Mouse (Mus musculus) MEL (cell line): ENCODE results near the gene Trim14. TPM values are rescaled to one million over a fixed set of nuclear protein-coding genes. Genes with fewer than 3 reads are reported as not detected.

Source experiments
- DNase-seq: peaks from one replicate; pipeline ENCODE4 v3.0.0; 2011; ENCODE audit warnings: low read depth, low spot score
- H3K27ac ChIP-seq: 2 replicates; pipeline ENCODE4 v1.5.1; 2012; ENCODE audit warnings: low read depth, mild to moderate bottlenecking, control low read depth, low read length, moderate library complexity; ENCODE audit not compliant: control insufficient read depth
- H3K27me3 ChIP-seq, 2 experiments: fragments of 150-350 bp in 1 of 2; sonication (generic) in 1 of 2; 2 replicates each; pipeline ENCODE4 v1.6.1; 2012; ENCODE audit warnings: low read length in 2 of 2, mild to moderate bottlenecking in 2 of 2, improper control_type of control experiment in 1 of 2, moderate library complexity in 1 of 2; ENCODE audit not compliant: insufficient read depth in 2 of 2, control insufficient read depth in 1 of 2
- H3K36me3 ChIP-seq, 2 experiments: 2 replicates each; pipeline ENCODE4 v1.6.1; 2012 to 2014; ENCODE audit warnings: low read length in 2 of 2, improper control_type of control experiment in 1 of 2, inconsistent platforms in 1 of 2, mild to moderate bottlenecking in 1 of 2; ENCODE audit not compliant: insufficient read depth in 2 of 2, control insufficient read depth in 1 of 2
- H3K4me1 ChIP-seq, 2 experiments: fragments of 150-350 bp in 1 of 2; sonication (generic) in 1 of 2; 2 replicates each; pipeline ENCODE4 v1.6.1; 2012; ENCODE audit warnings: low read length in 2 of 2, improper control_type of control experiment in 1 of 2, mild to moderate bottlenecking in 1 of 2; ENCODE audit not compliant: insufficient read depth in 2 of 2, control insufficient read depth in 1 of 2
- H3K4me3 ChIP-seq, 2 experiments: fragments of 150-350 bp in 1 of 2; sonication (generic) in 1 of 2; 2 replicates each; pipeline ENCODE4 v1.5.1; 2012; ENCODE audit warnings: low read depth in 2 of 2, low read length in 2 of 2, mild to moderate bottlenecking in 2 of 2, moderate library complexity in 2 of 2, control low read depth in 1 of 2, improper control_type of control experiment in 1 of 2; ENCODE audit not compliant: control insufficient read depth in 1 of 2, insufficient read depth in 1 of 2
- H3K79me2 ChIP-seq: 2 replicates; pipeline ENCODE4 v1.6.1; 2012; ENCODE audit warnings: mild to moderate bottlenecking, low read length, moderate library complexity; ENCODE audit not compliant: control insufficient read depth, poor library complexity, insufficient read depth
- H3K9ac ChIP-seq: 2 replicates; pipeline ENCODE4 v1.6.1; 2012; ENCODE audit warnings: low read depth, mild to moderate bottlenecking, control low read depth, low read length, moderate library complexity; ENCODE audit not compliant: control insufficient read depth, poor library complexity, severe bottlenecking
- H3K9me3 ChIP-seq: fragments of 150-350 bp; sonication (generic); replicated peaks from 2 replicates; pipeline ENCODE4 v1.6.1; 2012; ENCODE audit warnings: mild to moderate bottlenecking, low read length, improper control_type of control experiment, moderate library complexity; ENCODE audit not compliant: insufficient read depth
- BHLHE40 ChIP-seq: IDR thresholded peaks from 2 replicates; pipeline ENCODE4 v1.6.1; 2012; ENCODE audit warnings: low read depth, mild to moderate bottlenecking, inconsistent platforms, low read length, improper control_type of control experiment, borderline replicate concordance
- E2F4 ChIP-seq: IDR thresholded peaks from 2 replicates; pipeline ENCODE4 v1.6.1; 2011; ENCODE audit warnings: low read depth, low read length, improper control_type of control experiment, borderline replicate concordance
- ELF1 ChIP-seq: IDR thresholded peaks from 2 replicates; pipeline ENCODE4 v1.6.1; 2014; ENCODE audit warnings: low read depth, mild to moderate bottlenecking, inconsistent platforms, low read length, improper control_type of control experiment, moderate library complexity
- ETS1 ChIP-seq: IDR thresholded peaks from 2 replicates; pipeline ENCODE4 v1.6.1; 2012; ENCODE audit warnings: low read depth, mild to moderate bottlenecking, inconsistent platforms, low read length, improper control_type of control experiment, moderate library complexity
- GABPA ChIP-seq: IDR thresholded peaks from 2 replicates; pipeline ENCODE4 v1.6.1; 2012; ENCODE audit warnings: low read depth, mild to moderate bottlenecking, inconsistent platforms, low read length, improper control_type of control experiment, moderate library complexity
- GATA1 ChIP-seq: IDR thresholded peaks from 2 replicates; pipeline ENCODE4 v1.6.1; 2011; ENCODE audit warnings: low read depth, low read length, improper control_type of control experiment
- HCFC1 ChIP-seq: IDR thresholded peaks from 2 replicates; pipeline ENCODE4 v1.6.1; 2012; ENCODE audit warnings: low read depth, mild to moderate bottlenecking, inconsistent platforms, low read length, improper control_type of control experiment, moderate library complexity
- JUND ChIP-seq: IDR thresholded peaks from 2 replicates; pipeline ENCODE4 v1.6.1; 2011; ENCODE audit warnings: low read depth, mild to moderate bottlenecking, improper control_type of control experiment, low read length
- KAT2A ChIP-seq: conservative IDR thresholded peaks from 2 replicates; pipeline ENCODE4 v1.6.1; 2012; ENCODE audit warnings: low read depth, low read length, improper control_type of control experiment, inconsistent platforms
- MAX ChIP-seq: IDR thresholded peaks from 2 replicates; pipeline ENCODE4 v1.6.1; 2011; ENCODE audit warnings: low read length, improper control_type of control experiment
- MEF2A ChIP-seq: IDR thresholded peaks from 2 replicates; pipeline ENCODE4 v1.6.1; 2014; ENCODE audit warnings: low read depth, mild to moderate bottlenecking, inconsistent platforms, low read length, improper control_type of control experiment; ENCODE audit not compliant: poor library complexity, insufficient replicate concordance, severe bottlenecking; ENCODE audit errors: extremely low read depth
- MXI1 ChIP-seq: IDR thresholded peaks from 2 replicates; pipeline ENCODE4 v1.6.1; 2011; ENCODE audit warnings: mild to moderate bottlenecking, low read depth, low read length, improper control_type of control experiment
- MYC ChIP-seq: IDR thresholded peaks from 2 replicates; pipeline ENCODE4 v1.6.1; 2011; ENCODE audit warnings: low read depth, mild to moderate bottlenecking, low read length, improper control_type of control experiment, moderate library complexity
- NELFE ChIP-seq: IDR thresholded peaks from 2 replicates; pipeline ENCODE4 v1.6.1; 2011; ENCODE audit warnings: low read depth, low read length, improper control_type of control experiment
- NRF1 ChIP-seq: IDR thresholded peaks from 2 replicates; pipeline ENCODE4 v1.6.1; 2014; ENCODE audit warnings: low read depth, mild to moderate bottlenecking, inconsistent platforms, low read length, improper control_type of control experiment, moderate library complexity; ENCODE audit not compliant: poor library complexity, insufficient read depth, severe bottlenecking
- POLR2A ChIP-seq, 2 experiments: IDR thresholded peaks; 2 replicates each; pipeline ENCODE4 v1.6.1; 2011 to 2012; ENCODE audit warnings: low read length in 2 of 2, mild to moderate bottlenecking in 2 of 2, control low read depth in 1 of 2, improper control_type of control experiment in 1 of 2, low read depth in 1 of 2, moderate library complexity in 1 of 2; ENCODE audit not compliant: control insufficient read depth in 1 of 2, insufficient read depth in 1 of 2, poor library complexity in 1 of 2
- POLR2AphosphoS2 ChIP-seq: IDR thresholded peaks from 2 replicates; pipeline ENCODE4 v1.6.1; 2011; ENCODE audit warnings: low read length, improper control_type of control experiment
- SIN3A ChIP-seq: IDR thresholded peaks from 2 replicates; pipeline ENCODE4 v1.6.1; 2012; ENCODE audit warnings: low read length, improper control_type of control experiment, inconsistent platforms
- SMC3 ChIP-seq: IDR thresholded peaks from 2 replicates; pipeline ENCODE4 v1.6.1; 2011; ENCODE audit warnings: low read depth, low read length, improper control_type of control experiment
- TBP ChIP-seq: IDR thresholded peaks from 2 replicates; pipeline ENCODE4 v1.8.0; 2011; ENCODE audit warnings: low read depth, low read length, improper control_type of control experiment
- TCF12 ChIP-seq: IDR thresholded peaks from 2 replicates; pipeline ENCODE4 v1.6.1; 2014; ENCODE audit warnings: low read depth, mild to moderate bottlenecking, inconsistent platforms, low read length, improper control_type of control experiment, moderate library complexity
- UBTF ChIP-seq: IDR thresholded peaks from 2 replicates; pipeline ENCODE4 v1.6.1; 2012; ENCODE audit warnings: low read depth, mild to moderate bottlenecking, inconsistent platforms, low read length, improper control_type of control experiment, moderate library complexity, borderline replicate concordance; ENCODE audit not compliant: insufficient read depth
- USF1 ChIP-seq: IDR thresholded peaks from 2 replicates; pipeline ENCODE4 v1.6.1; 2014; ENCODE audit warnings: low read depth, mild to moderate bottlenecking, inconsistent platforms, low read length, improper control_type of control experiment, moderate library complexity
- USF2 ChIP-seq, 2 experiments: IDR thresholded peaks; 2 replicates each; pipeline ENCODE4 v1.6.1; 2011 to 2012; ENCODE audit warnings: improper control_type of control experiment in 2 of 2, low read length in 2 of 2, borderline replicate concordance in 1 of 2, inconsistent platforms in 1 of 2, low read depth in 1 of 2, mild to moderate bottlenecking in 1 of 2; ENCODE audit not compliant: insufficient read depth in 1 of 2
- ZC3H11A ChIP-seq: IDR thresholded peaks from 2 replicates; pipeline ENCODE4 v1.6.1; 2012; ENCODE audit warnings: low read depth, mild to moderate bottlenecking, inconsistent platforms, low read length, improper control_type of control experiment
- ZKSCAN1 ChIP-seq: IDR thresholded peaks from 2 replicates; pipeline ENCODE4 v1.6.1; 2012; ENCODE audit warnings: low read depth, mild to moderate bottlenecking, inconsistent platforms, low read length, improper control_type of control experiment, moderate library complexity
- ZMIZ1 ChIP-seq: IDR thresholded peaks from 2 replicates; pipeline ENCODE4 v1.6.1; 2012; ENCODE audit warnings: low read depth, mild to moderate bottlenecking, inconsistent platforms, low read length, improper control_type of control experiment, moderate library complexity
- polyA plus RNA-seq, 2 experiments: library from polyadenylated mRNA; stranded (reverse) in 1 of 2; unstranded in 1 of 2; fragments of >175 nt in 1 of 2; fragments of >200 nt in 1 of 2; gene quantifications; 2 replicates each; pipeline versions ENCODE4 v1.2.1 to v1.2.4; 2012; ENCODE audit warnings: low replicate concordance in 2 of 2, low read depth in 1 of 2; ENCODE audit not compliant: insufficient read length in 2 of 2, insufficient read depth in 1 of 2, missing spikeins in 1 of 2
- total RNA-seq: library from RNA; depleted of rRNA; stranded (reverse); fragments of 300-350 nt; gene quantifications from 2 replicates; pipeline ENCODE4 v1.2.3, GENCODE M21; 2012

Trim14 gene
- total and polyA plus RNA-seq, 3 experiments = 1.1 to 5.1 TPM; not detected in 1

GRCm38 (mm10) chr4:46507736-46508460 lies 28.0 kb downstream of the Trim14 start (continued):
- TF ChIP-seq MAX (peak; percentile 33; the same call in 1 of the 2 replicates), TBP (no peak), SMC3 (peak; percentile 81), MEF2A (no peak), TCF12 (no peak), MXI1 (peak; percentile 34), USF2 (IDR thresholded peaks at IDR 0.05; ENCODE audit: borderline replicate concordance in 1 of 2, insufficient read depth in 1 of 2, low read depth in 1 of 2, low read length in 2 of 2) (no peak), GATA1 (no peak), ZKSCAN1 (no peak), POLR2A (IDR thresholded peaks at IDR 0.05; ENCODE audit: control insufficient read depth in 1 of 2, insufficient read depth in 1 of 2, low read depth in 1 of 2, low read length in 2 of 2, poor library complexity in 1 of 2) (peak in 1 of 2 experiments; percentile 39; a peak in 1 of 4 replicates), E2F4 (no peak)
- TF ChIP-seq, all 39 proteins: peak for 14

- peak; percentile 96 for DNase-seq
- Histone ChIP-seq H3K27ac (no peak overlapping the region), H3K79me2 (no peaks in the 10 kb centered on the region; the same call in 1 of the 2 replicates), H3K27me3 (no peaks in the 10 kb centered on the region)
- TF ChIP-seq MAX (peak; percentile 84), USF2 (IDR thresholded peaks at IDR 0.05; ENCODE audit: borderline replicate concordance in 1 of 2, insufficient read depth in 1 of 2, low read depth in 1 of 2, low read length in 2 of 2) (0 out of 4 replicates have a peak, but pooled peaks of 1 of the 2 experiments have one; percentile 23), NELFE (peak; percentile 74), ELF1 (no peak), POLR2A (IDR thresholded peaks at IDR 0.05; ENCODE audit: control insufficient read depth in 1 of 2, insufficient read depth in 1 of 2, low read depth in 1 of 2, low read length in 2 of 2, poor library complexity in 1 of 2) (peak; percentile 62 to 66; a peak in 3 of 4 replicates), JUND (no peak), MYC (peak; percentile 48; the same call in 1 of the 2 replicates), POLR2AphosphoS2 (peak; percentile 49; the same call in 1 of the 2 replicates), NRF1 (peak; percentile 84), MXI1 (peak; percentile 96), ZMIZ1 (peak; percentile 77; the same call in 1 of the 2 replicates), MEF2A (no peak), E2F4 (no peak), GABPA (no peak), TBP (peak; percentile 54; the same call in 1 of the 2 replicates), ETS1 (peak; percentile 22; the same call in 1 of the 2 replicates), BHLHE40 (0 out of 2 replicates have a peak, but pooled peaks have one; percentile 15), KAT2A (no peak), SIN3A (peak; percentile 66), USF1 (peak; percentile 86), UBTF (no peak), TCF12 (peak; percentile 72), HCFC1 (peak; percentile 60), ZC3H11A (no peak)
- TF ChIP-seq, all 39 proteins: peak for 16
- Histone ChIP-seq H3K36me3 (peaks cover 2 to 10% of the 10 kb centered on the region in 2 experiments; a peak in 2 of 4 replicates), H3K4me1 (peaks cover 6 to 14% of the 10 kb centered on the region in 2 experiments), H3K4me3 (peak overlapping the region; percentile 61 to 78), H3K9me3 (no peaks in the 10 kb centered on the region), H3K9ac (peak overlapping the region; percentile 72)
These were observed 28.9 kb downstream of the Trim14 start for GRCm38 (mm10) chr4:46506801-46507610.
